Mouse (Mus musculus) lung, embryonic 15.5 days (tissue): ENCODE results near the gene Hes7. TPM values are rescaled to one million over a fixed set of nuclear protein-coding genes. Genes with fewer than 3 reads are reported as not detected.

ENCODE experiments used
- polyA plus RNA-seq: library from polyadenylated mRNA; unstranded; fragments of >200 nt; fragmentation: Nextera tagmentation; extraction: Ambion mirVana; gene quantifications from 2 replicates; pipeline ENCODE4 v1.2.1, GENCODE M21; 2015

Hes7 gene
- polyA plus RNA-seq, 1 experiment from 2014 or later, result 0.60 TPM

Other genes with a start within 250 kb of the Hes7 start
- gene Ndel1, start 248.5 kb upstream of the Hes7 start, polyA plus RNA-seq, result 72.8 and 77.1 TPM in 2 replicates
- 0.16 TPM in 2 replicates for gene Rnf222, start 231.9 kb upstream of the Hes7 start, polyA plus RNA-seq
- 880 and 922 TPM in 2 replicates for gene Rpl26, start 218.8 kb upstream of the Hes7 start, polyA plus RNA-seq
- gene Odf4, start 193.3 kb upstream of the Hes7 start, polyA plus RNA-seq, result not detected in 2 replicates
- gene Arhgef15, start 162.9 kb upstream of the Hes7 start, polyA plus RNA-seq, result 21.2 and 24.4 TPM in 2 replicates
- gene Slc25a35, start 152.3 kb upstream of the Hes7 start, polyA plus RNA-seq, result 2.8 and 3.1 TPM in 2 replicates
- 46.2 and 46.6 TPM in 2 replicates for gene Rangrf, start 145.2 kb upstream of the Hes7 start, polyA plus RNA-seq
- gene Pfas, start 111.9 kb upstream of the Hes7 start, polyA plus RNA-seq, result 31.4 and 33.4 TPM in 2 replicates
- 53.3 and 54.7 TPM in 2 replicates for gene Ctc1, start 104.5 kb upstream of the Hes7 start, polyA plus RNA-seq
- gene Aurkb, start 74.8 kb upstream of the Hes7 start, polyA plus RNA-seq, result 207 and 211 TPM in 2 replicates
- 9.1 and 10.3 TPM in 2 replicates for gene Borcs6, start 60.7 kb upstream of the Hes7 start, polyA plus RNA-seq
- gene Tmem107, start 49.6 kb upstream of the Hes7 start, polyA plus RNA-seq, result 69.3 and 71.1 TPM in 2 replicates
- 61.6 and 66.6 TPM in 2 replicates for gene Vamp2, start 31.9 kb upstream of the Hes7 start, polyA plus RNA-seq
- 21.7 and 24.0 TPM in 2 replicates for gene Per1, start 25.2 kb upstream of the Hes7 start, polyA plus RNA-seq
- 0.36 and 0.57 TPM in 2 replicates for gene 9130213A22Rik, start 2.2 kb downstream of the Hes7 start, polyA plus RNA-seq
- 0.16 and 0.53 TPM in 2 replicates for gene Aloxe3, start 5.5 kb downstream of the Hes7 start, polyA plus RNA-seq
- not detected in 2 replicates for gene Alox12b, start 36.6 kb downstream of the Hes7 start, polyA plus RNA-seq
- gene Alox8, start 77.4 kb downstream of the Hes7 start, polyA plus RNA-seq, result 0.29 and 0.67 TPM in 2 replicates
- 0.07 and 0.08 TPM in 2 replicates for gene Gucy2e, start 116.6 kb downstream of the Hes7 start, polyA plus RNA-seq
- 24.3 and 24.6 TPM in 2 replicates for gene Cntrob, start 203.4 kb downstream of the Hes7 start, polyA plus RNA-seq
- 150 and 157 TPM in 2 replicates for gene Trappc1, start 203.6 kb downstream of the Hes7 start, polyA plus RNA-seq
- 0.74 and 1.1 TPM in 2 replicates for gene Kcnab3, start 205.9 kb downstream of the Hes7 start, polyA plus RNA-seq
- 12.0 and 14.8 TPM in 2 replicates for gene Rnf227, start 220.1 kb downstream of the Hes7 start, polyA plus RNA-seq
- gene Chd3, start 249.0 kb downstream of the Hes7 start, polyA plus RNA-seq, result 56.7 and 59.4 TPM in 2 replicates